Mouse (Mus musculus): ENCODE measurements around the gene Usp30. TPM values are rescaled to one million over a fixed set of nuclear protein-coding genes. Genes with fewer than 3 reads are reported as not detected.

Usp30 gene
- polyA plus RNA-seq, 1 experiment, result 10.0 TPM

- Histone ChIP-seq H3K4me3 (ENCODE audit: insufficient read depth, low read length) (no peak overlapping the region), H3K4me1 (ENCODE audit: control insufficient read depth, insufficient read depth, low read length) (peaks cover 3% of the 10 kb centered on the region; the same call in 1 of the 2 replicates)
- TF ChIP-seq CTCF (IDR thresholded peaks at IDR 0.05; ENCODE audit: low read depth, low read length) (no peak), POLR2A (IDR thresholded peaks at IDR 0.05; ENCODE audit: borderline replicate concordance, low read depth, low read length) (no peak)
Observed at GRCm38 (mm10) chr5:114172936-114173335, 107.7 kb downstream of the Usp30 start.

GRCm38 (mm10) chr5:114173458-114173857 lies 108.2 kb downstream of the Usp30 start:
- no peak overlapping the region for H3K27ac ChIP-seq (ENCODE audit: insufficient read depth, low read depth, low read length)
- no peak overlapping the region for H3K4me3 ChIP-seq (ENCODE audit: insufficient read depth, low read length)
- peaks cover 3% of the 10 kb centered on the region; the same call in 1 of the 2 replicates for H3K4me1 ChIP-seq (ENCODE audit: control insufficient read depth, insufficient read depth, low read length)
- TF ChIP-seq POLR2A (IDR thresholded peaks at IDR 0.05; ENCODE audit: borderline replicate concordance, low read depth, low read length) (no peak), CTCF (IDR thresholded peaks at IDR 0.05; ENCODE audit: low read depth, low read length) (no peak; the same call in 1 of the 2 replicates)

More at GRCm38 (mm10) chr5:114172936-114173335, 107.7 kb downstream of the Usp30 start:
- no peak overlapping the region for H3K27ac ChIP-seq (ENCODE audit: insufficient read depth, low read depth, low read length)

- no peak overlapping the region for H3K27ac ChIP-seq (ENCODE audit: insufficient read depth, low read depth, low read length)
- no peak overlapping the region; the same call in 1 of the 2 replicates for H3K4me3 ChIP-seq (ENCODE audit: insufficient read depth, low read length)
- peaks cover 3% of the 10 kb centered on the region; the same call in 1 of the 2 replicates for H3K4me1 ChIP-seq (ENCODE audit: control insufficient read depth, insufficient read depth, low read length)
- TF ChIP-seq CTCF (IDR thresholded peaks at IDR 0.05; ENCODE audit: low read depth, low read length), result no peak
- no peak for TF ChIP-seq POLR2A (IDR thresholded peaks at IDR 0.05; ENCODE audit: borderline replicate concordance, low read depth, low read length)
Observed at GRCm38 (mm10) chr5:114173877-114174581, 108.8 kb downstream of the Usp30 start.

Other genes with a start within 250 kb of the Usp30 start
- 318 and 365 TPM in 2 replicates for gene Selplg, start 232.8 kb upstream of the Usp30 start, polyA plus RNA-seq (2012; ENCODE audit: insufficient read depth, insufficient read length, missing spikeins)
- gene Coro1c, start 156.7 kb upstream of the Usp30 start, polyA plus RNA-seq (2012; ENCODE audit: insufficient read depth, insufficient read length, missing spikeins), result 156 and 194 TPM in 2 replicates
- 15.3 and 18.5 TPM in 2 replicates for gene Ssh1, start 71.6 kb upstream of the Usp30 start, polyA plus RNA-seq (2012; ENCODE audit: insufficient read depth, insufficient read length, missing spikeins)
- not detected in 2 replicates for gene Dao, start 61.8 kb upstream of the Usp30 start, polyA plus RNA-seq (2012; ENCODE audit: insufficient read depth, insufficient read length, missing spikeins)
- not detected in 2 replicates for gene Svop, start 26.1 kb downstream of the Usp30 start, polyA plus RNA-seq (2012; ENCODE audit: insufficient read depth, insufficient read length, missing spikeins)
- gene Alkbh2, start 62.8 kb downstream of the Usp30 start, polyA plus RNA-seq (2012; ENCODE audit: insufficient read depth, insufficient read length, missing spikeins), result 3.3 and 4.2 TPM in 2 replicates
- 1.8 and 3.5 TPM in 2 replicates for gene Ung, start 64.9 kb downstream of the Usp30 start, polyA plus RNA-seq (2012; ENCODE audit: insufficient read depth, insufficient read length, missing spikeins)
- gene Acacb, start 81.1 kb downstream of the Usp30 start, polyA plus RNA-seq (2012; ENCODE audit: insufficient read depth, insufficient read length, missing spikeins), result 0.19 and 0.24 TPM in 2 replicates
- gene Foxn4, start 208.3 kb downstream of the Usp30 start, polyA plus RNA-seq (2012; ENCODE audit: insufficient read depth, insufficient read length, missing spikeins), result not detected in 2 replicates
- gene Myo1h, start 223.7 kb downstream of the Usp30 start, polyA plus RNA-seq (2012; ENCODE audit: insufficient read depth, insufficient read length, missing spikeins), result not detected in 2 replicates

Data from bone marrow macrophage, adult 2 months (primary cell).